Mouse (Mus musculus) 416B (cell line): Measurements from ENCODE around the gene L3hypdh.

Experiments used
- DNase-seq: peaks from one replicate; pipeline ENCODE4 v3.0.0; 2011; ENCODE audit warnings: low read depth

The L3hypdh gene

DNA sequence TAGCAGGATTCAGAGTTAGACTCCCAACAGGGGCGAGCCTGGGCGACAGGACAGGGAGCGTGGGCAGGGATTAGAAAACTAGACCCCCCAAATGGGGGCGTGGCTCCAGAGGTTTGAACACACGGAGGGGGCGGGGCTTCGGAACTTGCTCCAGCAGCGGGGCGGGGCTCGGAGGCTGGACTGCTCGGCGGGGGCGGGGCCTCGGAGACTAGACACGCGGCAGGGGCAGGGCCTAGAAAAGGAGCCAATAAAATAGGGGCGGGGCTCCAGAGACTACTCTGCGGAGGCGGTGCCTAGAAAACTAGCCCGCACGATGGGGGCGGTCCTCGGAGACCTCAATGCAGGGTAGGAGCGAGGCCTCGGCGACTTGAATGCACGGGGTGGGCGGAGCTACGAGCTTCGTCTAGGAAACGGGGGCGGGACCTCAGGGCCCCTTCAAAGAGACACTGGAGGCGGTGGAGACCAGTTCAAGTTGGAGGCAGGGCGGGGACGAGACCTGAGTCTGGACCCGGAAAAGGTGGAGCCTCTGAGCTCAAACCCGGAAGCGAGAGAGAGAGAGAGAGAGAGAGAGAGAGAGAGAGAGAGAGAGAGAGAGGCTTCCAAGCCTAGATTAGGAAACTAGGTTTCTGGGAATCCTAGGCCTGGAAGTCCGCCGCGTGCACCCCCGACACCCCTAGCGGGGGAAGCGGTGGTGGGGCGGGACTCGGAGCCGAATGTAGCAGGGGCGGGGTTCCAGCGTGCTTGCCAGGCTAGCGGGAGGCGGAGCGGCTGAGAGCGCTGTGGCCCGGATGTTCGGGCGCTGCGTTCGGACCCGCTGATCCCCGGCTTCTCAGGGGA lies at the start of gene L3hypdh, which contains the start of gene Jkamp:
TSS of gene L3hypdh (minus strand) at position 111 of the 837 bp plus-strand sequence.
TSS of gene Jkamp (plus strand) at position 261 of the 837 bp plus-strand sequence.
- peak; percentile 99 for DNase-seq

DNA sequence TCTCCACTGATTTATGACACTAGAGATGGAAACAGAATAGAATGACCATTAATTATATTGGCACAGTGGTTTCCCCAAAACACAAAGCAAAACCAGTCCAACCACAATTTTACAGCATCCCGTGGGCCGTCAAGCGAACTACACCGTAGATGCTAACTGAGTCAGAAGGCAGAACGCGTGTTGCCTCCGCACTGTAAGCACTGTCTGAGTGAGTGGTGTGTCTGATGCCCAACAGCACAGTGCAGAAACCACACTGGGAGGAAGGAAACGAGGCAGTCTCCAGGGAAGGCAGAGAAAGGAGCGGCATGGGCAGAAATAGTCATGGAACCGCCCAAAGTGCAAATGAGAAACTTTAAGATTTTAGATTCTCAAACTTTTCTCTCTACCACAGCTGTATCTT lies 44.0 kb upstream of the L3hypdh start:
- DNase-seq = no peak

DNA sequence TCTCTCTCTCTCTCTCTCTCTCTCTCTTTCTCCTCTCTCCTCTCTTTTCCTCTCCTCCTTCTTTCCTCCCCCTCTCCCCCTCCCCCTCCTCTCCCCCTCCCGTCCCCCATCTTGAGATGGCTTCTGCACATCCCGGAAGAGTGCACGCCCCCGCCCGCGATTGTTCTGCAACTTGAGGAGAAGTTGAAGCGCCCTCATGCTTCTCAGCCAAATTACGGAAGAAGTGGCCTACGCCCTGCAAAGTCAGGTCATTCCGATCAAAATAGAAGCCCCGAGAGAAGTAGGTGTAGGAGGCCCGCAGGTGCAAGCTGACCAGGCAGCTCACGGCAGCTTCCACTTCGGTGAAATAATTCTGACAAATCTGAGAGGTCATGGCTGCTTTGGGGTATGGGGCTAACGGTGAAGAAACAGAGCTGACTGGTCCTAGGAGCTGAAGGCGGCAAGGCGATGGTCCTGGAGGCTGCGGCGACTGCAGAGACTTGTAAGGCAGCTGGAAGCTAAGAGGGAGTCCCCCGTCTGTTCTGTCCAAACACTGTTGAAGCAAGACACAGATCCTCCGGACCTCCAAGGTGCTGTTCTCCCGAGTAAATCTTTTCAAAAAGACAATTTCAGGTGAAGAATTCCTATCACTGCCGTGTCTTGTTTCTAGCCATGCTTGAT lies 30.6 kb upstream of the L3hypdh start:
- no peak for DNase-seq

DNA sequence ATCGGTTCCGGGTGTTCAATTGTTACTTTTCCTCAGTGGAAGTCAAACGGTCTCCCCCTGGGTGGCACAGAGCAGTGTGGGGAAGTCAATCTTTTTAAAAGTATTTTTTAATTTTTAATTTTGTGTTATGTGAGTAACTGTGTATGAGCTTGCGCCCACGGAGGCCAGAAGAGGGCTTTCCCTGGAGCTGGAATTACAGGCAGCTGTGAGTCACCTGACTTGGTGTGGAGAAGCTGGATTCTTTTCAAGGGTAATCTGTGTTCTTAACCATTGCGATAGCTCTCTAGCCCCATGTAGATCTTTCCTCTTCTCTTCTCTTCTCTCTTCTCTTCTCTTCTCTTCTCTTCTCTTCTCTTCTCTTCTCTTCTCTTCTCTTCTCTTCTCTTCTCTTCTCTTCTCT lies 29.9 kb upstream of the L3hypdh start:
- DNase-seq = no peak

DNA sequence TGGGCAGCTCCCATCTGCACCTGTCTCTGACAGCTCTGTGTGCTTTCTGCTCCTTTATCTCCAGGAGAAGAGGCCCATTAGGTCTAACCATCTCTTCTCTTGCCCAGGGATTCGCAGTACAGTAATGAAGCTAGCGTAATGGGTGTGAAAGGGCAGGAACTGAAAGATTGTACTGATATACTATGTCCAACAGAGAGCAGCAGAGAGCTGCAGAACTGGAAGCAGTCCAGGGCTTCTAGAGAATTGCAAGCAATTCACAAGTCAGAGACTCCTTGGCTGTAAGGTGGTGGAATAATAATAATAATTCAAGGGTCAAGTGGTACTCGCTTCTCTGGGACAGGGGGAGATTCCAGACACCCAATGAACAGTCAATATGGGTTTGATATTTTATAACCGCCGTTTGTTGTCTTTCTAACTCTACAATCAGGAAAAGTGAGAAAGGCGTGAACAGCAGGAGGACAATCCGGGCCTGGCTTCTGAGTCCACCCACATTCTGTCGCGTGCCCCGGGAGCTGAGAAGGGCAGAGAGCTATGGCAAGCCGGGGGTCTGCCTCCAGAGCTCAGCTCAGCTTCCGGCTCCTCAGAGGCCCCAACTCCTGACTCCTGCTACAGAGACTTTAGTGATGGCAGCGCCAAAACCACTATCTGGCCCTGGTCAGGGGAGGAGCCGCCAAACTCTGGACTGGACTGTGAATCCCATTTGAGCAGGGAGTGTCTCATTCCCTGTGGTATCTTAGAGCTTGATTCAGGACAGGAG lies 19.5 kb upstream of the L3hypdh start:
- peak; percentile 81 for DNase-seq

DNA sequence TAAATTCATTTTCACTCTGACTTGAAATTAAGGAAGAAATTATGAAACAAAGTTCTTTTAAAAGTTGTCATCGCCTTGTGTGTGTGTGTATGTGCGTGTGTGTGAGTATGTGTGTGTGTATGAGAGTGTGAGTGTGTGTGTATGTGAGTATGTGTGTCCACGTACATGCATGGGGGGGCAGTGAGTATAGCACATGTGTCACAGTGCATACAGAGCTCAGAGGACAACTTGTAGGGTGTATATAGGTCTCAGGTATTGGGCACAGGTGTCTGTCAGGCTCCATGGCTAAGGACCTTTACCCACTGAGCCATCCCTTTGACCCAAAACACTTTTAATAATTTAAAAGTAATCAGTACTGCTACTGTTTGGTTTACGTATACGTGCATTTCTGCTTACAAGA lies 18.8 kb upstream of the L3hypdh start:
- DNase-seq = no peak

DNA sequence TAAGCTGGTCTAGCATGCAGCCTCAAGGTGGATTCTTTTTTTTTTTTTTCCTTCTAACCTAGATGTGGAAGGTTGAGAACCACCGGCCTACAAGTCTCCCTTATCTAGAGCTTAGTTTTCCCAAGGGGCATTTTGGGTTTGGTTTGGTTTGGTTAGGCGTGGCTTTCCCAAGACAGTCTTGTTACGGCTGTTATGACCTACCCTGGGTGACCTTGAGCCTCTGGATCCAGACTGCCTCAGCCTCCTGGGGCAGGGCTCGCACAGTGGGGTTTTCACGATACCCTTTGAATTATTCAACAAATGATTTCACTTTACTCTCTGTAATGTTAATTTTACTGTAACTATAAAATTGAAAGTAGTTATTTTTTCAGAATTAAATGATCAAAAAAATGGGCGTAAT lies 17.5 kb upstream of the L3hypdh start:
- no peak for DNase-seq

DNA sequence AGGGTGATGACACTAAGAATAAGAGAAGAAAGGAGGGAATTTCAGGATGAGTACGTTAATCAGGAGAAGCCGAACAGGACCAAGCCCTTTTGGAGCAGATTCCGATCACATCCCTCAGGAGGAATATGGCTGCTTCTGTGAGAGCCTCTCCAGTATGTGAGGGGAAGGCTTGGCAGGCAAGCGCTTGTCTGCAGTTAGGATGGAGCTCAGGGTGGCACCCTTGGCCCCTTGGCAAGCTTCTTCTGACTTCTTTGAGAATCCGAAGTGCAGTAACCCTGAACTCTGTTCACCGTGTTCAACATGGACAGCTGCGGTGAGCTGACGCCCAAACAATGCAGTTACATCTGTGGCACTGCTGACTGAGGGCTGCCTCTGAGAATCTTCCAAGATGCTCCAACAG lies 11.7 kb upstream of the L3hypdh start:
- no peak for DNase-seq

DNA sequence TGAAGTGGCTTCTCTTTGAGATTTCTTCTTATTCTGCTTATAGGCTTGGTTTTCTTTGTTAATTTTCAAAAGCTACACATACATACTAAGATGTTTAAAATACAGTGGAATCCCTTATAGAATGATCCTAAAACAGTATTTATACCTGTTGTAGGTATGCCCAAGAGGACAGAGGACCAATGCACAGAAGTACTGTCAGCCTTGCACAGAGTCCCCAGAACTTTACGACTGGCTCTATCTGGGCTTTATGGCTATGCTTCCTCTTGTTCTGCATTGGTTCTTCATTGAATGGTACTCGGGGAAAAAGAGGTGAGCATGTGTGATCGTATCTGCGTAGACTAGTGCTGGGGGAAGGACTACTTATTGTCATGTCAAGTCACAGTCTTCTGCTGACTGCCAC lies 4.6 kb upstream of the L3hypdh start:
- DNase-seq = no peak

DNA sequence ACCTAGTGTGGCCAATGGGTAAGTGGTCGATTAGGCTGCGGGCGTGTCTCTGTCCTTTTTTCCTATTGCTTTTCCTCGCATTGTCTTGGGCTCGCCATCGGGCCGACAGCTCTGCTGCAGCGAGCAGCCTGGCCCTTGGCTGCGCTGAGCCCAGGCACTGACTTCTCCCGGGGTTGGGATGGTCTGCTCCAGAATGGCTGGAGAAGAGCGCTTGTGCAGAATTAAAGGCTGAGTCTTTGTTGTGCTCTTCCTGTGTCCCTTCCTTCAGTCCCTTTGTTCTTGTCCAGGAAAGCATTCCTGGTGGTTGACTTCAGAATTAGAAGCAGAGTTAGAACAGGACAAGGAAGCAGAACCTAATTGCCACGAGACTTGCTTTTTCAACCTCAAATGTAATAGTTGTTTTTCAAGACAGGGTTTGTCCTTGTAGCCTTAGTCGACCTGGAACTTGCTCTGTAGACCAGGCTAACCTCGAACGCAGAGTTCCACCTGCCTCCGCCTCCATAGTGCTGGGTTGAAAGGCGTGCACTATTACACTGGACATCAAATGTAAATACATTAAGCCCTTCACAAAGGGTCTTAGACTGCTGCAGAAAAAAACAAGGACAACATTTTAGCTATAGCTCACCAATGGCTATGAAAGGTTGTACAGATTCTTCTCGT lies 1.1 kb upstream of the L3hypdh start:
- no peak for DNase-seq

DNA sequence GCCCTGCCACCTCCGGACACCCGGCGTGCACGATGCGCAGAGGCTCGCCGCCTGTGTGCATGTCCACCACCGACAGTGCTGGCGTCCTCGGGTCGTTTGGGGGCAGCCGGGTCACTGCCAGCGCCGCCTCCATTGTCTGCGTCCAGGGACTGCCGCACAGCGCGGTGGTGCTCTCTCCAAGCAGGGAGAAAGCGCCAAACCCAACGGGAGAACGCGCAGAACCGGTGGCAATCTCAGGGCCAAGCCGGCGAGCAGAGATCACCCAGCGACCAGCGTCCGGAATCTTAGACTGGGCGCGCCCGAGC lies 263 bp downstream of the L3hypdh start:
- DNase-seq = no peak

DNA sequence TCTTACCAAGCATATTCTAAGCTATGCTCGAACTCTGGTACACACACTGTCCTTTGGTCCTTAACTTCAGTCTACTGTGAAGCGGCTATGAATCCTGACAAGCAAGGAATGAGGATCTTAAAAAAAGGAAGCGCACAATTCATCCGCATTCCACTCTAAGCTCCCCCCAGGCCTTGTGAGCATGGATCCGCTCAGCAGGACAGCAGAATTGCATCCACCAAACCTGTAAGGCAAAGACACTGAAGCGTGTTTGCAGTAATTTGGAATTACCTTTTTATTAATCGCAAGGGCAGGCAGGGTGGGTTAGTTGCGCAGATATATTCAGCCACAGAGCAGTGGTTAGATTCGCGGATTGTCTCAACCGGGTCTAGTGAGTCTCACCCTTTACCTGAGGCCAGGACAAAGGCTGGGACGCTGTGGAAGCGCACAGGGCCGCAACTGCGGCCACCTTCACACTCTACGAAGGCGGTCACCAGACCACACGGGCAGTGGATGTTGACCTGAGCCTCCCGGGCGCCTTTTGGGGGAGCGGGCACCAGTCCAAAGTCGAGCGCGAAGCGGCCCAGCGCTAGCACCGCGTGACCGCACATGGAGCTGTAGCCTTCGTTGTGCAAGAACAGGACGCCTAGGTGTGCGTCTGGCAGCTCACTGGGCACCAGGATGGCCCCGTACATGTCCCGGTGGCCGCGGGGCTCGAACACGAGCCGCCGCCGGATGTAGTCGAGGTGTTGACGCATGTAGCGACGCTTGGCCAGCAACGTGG lies 797 bp downstream of the L3hypdh start:
- DNase-seq = no peak

DNA sequence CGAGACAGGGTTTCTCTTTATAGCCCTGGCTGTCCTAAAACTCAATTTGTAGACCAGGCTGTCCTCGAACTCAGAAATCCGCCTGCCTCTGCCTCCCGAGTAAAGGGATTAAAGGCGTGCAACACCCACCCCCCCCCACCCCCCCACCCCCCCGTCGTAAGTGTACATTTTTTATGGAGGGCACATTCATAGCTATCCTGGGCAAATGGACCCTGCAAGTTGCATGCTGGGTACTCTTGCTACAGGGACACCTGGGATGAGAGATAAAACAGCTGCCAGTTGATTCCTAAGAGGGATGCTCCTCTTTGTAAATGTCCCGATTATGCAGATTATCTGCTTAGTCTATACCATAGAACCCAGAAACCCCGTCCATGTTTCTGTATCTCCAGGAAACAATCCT lies 2.0 kb downstream of the L3hypdh start:
- DNase-seq = no peak

DNA sequence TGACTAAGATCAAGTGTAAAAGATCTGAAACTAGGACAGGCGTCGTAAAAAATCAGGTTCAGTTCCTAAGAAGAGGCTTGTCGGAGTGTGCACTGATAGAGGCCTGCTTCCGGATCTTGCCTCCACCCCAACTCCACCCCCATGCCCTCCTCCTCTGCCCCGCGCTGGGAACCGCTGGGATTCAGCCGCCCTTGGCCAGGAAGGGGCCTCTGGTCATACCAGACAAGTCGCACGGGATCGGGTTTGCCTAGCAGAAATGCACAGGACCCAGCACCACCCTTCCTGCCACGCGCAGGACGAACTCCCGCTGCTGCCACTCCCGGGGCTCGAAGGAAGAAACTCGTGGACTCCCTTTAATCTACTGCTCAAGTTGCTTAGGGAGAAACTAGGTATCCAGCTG lies 2.9 kb downstream of the L3hypdh start:
- no peak for DNase-seq

DNA sequence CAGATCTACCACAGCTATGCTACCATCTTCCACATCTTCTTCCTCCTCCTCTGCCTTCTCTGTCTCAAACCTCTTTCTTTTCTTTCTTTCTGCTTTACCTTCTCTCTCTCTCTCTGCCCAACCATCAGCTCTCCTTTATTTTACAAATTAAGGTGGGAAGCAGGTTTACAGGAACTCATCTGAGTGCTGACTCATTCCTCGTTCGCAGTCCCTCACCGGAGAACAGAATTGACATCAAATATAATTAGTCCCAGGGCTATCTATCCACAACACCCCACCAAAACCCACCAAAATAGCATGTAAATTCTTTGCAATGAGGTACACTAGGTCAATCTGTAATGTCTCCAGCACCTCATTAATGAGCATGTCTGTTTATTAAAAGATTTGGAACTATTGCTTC lies 3.3 kb downstream of the L3hypdh start:
- DNase-seq = no peak

DNA sequence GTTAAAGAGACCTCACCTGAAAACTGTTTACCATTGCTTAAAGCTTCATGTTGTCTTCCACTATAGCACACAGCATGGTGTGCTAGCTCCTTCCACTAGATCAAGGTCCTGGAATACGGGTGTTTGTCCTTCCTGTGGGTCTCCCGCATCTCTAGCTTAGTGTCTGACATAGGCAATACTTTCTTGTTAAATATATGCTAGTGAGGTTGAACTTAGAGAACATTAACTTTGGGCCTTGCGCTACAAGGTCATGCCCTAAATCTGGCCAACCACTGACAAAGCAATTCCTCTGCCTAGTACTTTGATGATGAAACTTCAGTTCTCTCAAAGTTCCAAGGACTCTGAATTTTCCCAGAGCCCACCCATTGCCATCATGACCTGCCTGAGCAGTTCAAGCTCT lies 7.0 kb downstream of the L3hypdh start:
- no peak for DNase-seq

DNA sequence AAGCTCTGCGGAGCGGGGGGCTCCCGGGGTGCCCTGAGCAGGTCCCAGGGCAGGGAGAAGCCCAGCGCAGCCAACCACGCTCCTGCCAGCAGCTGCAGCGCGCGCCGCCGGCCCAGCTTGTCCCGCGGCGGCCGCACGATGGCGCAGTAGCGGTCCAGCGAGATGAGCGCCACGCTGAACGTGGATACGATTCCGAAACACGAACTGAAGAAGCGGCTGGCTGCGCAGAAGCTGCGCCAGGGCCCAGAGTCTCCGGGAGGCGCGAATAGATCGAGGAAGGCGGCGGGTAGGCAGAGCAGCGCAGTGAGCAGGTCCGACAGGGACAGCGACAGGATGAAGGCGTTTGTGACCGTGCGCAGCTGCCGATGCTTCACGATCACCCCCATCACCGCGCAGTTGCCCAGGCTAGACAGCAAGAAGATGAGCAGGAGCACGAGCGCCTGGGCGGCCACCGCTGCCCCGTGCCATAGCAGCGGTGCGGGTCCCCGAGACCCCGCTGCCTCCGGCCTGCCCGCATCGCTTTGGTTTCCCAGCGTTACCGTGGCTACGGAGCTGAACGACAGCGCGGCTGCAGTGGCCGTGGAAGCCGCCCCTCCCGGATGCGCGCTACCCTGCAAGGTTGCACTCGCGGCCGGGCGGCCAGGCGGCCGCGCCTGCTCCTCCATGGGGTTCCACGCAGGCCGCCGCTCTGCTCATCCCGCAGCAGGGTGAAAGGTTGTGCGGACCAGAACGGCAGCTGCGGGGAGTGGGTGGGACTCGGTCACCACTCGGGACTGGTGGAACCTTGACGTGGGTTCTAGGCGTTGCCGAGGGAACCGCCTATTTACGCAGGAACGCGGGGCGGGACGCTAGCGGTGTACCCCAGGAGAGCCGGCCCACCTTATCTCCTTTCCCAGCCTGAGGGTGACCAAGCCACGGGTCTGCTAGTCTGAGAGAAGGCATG lies 14.6 kb downstream of the L3hypdh start, which contains the start of gene Gpr135:
TSS of gene Gpr135 (minus strand) at position 799 of the 943 bp plus-strand sequence.
- no peak for DNase-seq

DNA sequence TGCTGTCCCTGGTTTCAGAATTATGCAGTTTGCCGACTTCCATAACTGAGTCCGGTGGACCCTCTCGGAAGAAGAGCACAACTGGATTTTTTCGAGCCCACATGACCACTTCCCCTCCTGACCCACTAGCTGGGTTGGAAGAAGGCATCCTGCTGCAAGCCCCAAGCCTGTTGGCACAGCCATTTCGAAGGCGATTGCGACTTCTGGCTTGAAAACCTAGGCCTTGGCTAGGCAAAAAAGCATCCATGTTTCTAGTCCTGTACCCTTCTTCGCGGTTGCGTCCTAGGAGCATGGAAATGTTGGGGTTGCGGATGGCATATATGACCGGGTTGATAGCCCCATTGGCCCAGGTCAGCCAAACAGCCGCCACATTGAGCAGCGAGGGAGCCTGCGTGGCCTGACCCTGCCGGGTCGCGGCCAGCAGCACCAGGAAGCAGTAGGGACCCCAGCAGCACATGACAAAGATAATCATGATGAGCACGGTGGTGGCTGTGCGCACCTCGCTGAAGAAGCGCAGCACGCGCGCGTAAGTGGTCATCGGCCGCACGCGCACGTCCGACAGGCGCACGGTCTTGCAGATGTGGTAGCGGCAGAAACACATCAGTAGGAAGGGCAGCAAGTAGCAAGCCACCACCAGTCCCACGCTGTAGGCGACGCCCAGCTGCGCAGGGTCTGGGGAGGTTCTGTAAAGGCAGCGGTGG lies 15.5 kb downstream of the L3hypdh start:
- no peak for DNase-seq

DNA sequence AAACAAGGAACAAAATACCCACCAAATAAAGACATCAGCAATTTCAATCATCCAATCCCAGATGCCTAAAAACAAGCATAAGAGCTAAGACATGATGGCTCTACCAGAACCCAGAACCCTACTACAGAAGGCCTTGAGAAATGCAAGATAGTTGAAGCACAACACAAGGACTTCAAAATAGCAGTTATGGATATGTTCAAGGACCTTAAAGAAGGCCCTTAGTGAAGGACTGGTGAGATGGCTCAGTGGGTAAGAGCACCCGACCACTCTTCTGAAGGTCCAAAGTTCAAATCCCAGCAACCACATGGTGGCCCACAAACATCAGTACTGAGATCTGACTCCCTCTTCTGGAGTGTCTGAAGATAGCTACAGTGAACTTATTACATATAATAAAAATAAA lies 27.5 kb downstream of the L3hypdh start:
- no peak for DNase-seq

DNA sequence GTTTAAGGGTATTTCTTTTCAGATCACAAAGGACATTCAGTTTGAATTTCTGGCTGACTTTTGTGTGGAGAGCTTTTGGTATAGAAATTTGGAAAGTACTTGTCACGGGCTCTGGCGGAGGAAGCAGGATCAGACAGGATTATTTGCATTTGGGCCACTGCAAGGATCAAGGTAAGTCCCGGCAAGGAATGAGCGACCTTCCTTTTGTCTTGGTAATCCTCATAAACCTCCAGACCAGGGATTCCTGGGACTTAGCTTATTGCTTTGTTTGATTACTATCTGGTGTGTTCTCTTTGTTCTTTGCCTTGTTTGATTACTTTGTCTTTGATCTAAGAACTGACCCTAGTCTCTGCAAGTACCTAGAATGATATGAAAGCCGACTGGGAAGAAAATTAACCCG lies 31.4 kb downstream of the L3hypdh start:
- no peak for DNase-seq
